Mouse (Mus musculus) heart, embryonic 16.5 days (tissue): ENCODE measurements around the gene Cox6a1. TPM values are rescaled to one million over a fixed set of nuclear protein-coding genes. Genes with fewer than 3 reads are reported as not detected.
A peak's percentile ranks its signal among the peaks of the same experiment; 100 is the strongest.

Experiments
- ATAC-seq: fragments of 200-750 bp; cut with Nextera tagmentation; replicated peaks from 2 replicates; pipeline ENCODE4 v1.8.0; 2017; ENCODE audit warnings: moderate number of reproducible peaks; ENCODE audit not compliant: insufficient read depth, low FRiP score; ENCODE audit errors: extremely low read depth
- H3K27ac ChIP-seq: fragments of 300-500 bp; sonication (generic); 2 replicates; pipeline ENCODE4 v1.5.1; 2014; ENCODE audit warnings: mild to moderate bottlenecking, low read length, control low read depth, moderate library complexity
- H3K27me3 ChIP-seq: fragments of 300-500 bp; sonication (generic); 2 replicates; pipeline ENCODE4 v1.6.1; 2014; ENCODE audit warnings: low read length, mixed read lengths; ENCODE audit not compliant: control insufficient read depth, insufficient read depth
- H3K36me3 ChIP-seq: fragments of 300-500 bp; sonication (generic); 2 replicates; pipeline ENCODE4 v1.6.1; 2014; ENCODE audit not compliant: control insufficient read depth, insufficient read depth
- H3K4me1 ChIP-seq: fragments of 300-500 bp; sonication (generic); 2 replicates; pipeline ENCODE4 v1.6.1; 2014; ENCODE audit warnings: low read length, mixed read lengths; ENCODE audit not compliant: control insufficient read depth, insufficient read depth
- H3K4me2 ChIP-seq: fragments of 300-500 bp; sonication (generic); 2 replicates; pipeline ENCODE4 v1.6.1; 2014; ENCODE audit warnings: low read depth, mild to moderate bottlenecking, control low read depth, low read length
- H3K4me3 ChIP-seq: fragments of 300-500 bp; sonication (generic); 2 replicates; pipeline ENCODE4 v1.5.1; 2014; ENCODE audit warnings: mild to moderate bottlenecking, control low read depth, low read length
- H3K9ac ChIP-seq: fragments of 300-500 bp; sonication (generic); 2 replicates; pipeline ENCODE4 v1.6.1; 2014; ENCODE audit warnings: low read length, control low read depth
- H3K9me3 ChIP-seq: fragments of 300-500 bp; sonication (generic); replicated peaks from 2 replicates; pipeline ENCODE4 v1.6.1; 2016; ENCODE audit warnings: low read length; ENCODE audit not compliant: control insufficient read depth
- WGBS: fragments of 180-500 bp; shearing (Covaris S2); extraction: QIAGEN DNeasy Blood & Tissue Kit; methylation state at CpG from one replicate; pipeline ENCODE4 v1.1.7; 2014; 5-methylcytosine and 5-hydroxymethylcytosine counted together
- polyA plus RNA-seq: library from polyadenylated mRNA; unstranded; fragments of >200 nt; fragmentation: Nextera tagmentation; extraction: Ambion mirVana; gene quantifications from 2 replicates; pipeline ENCODE4 v1.2.1, GENCODE M21; 2015

The Cox6a1 gene
- polyA plus RNA-seq, 1 experiment from 2014 or later, result 1,358 TPM

DNA sequence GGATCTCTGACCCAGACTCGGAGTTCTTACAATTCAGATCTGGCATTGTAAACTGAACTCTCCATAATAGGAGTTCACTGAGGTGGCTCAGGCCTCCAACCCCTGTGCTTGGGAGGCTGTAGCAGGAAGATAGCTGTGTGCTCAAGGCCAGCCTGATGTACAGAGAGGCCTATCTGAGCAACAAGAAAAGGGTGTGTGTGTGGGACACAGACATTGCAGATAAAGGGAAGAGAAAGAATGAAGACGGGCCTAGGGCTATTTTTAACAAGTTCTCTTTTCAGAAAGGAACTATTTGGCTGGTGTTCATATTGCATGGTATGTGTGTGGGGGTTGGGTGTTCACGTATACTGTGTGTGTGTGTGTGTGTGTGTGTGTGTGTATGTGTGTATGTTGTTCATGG is 15.2 kb downstream of the Cox6a1 start:
- ATAC-seq, result peak; percentile 35
- Histone ChIP-seq H3K4me3 (no peak overlapping the region), H3K27me3 (no peaks in the 10 kb centered on the region), H3K27ac (peak overlapping the region; percentile 65), H3K4me1 (peaks cover 29% of the 10 kb centered on the region), H3K36me3 (peaks cover 37% of the 10 kb centered on the region), H3K4me2 (no peak overlapping the region), H3K9ac (no peak overlapping the region), H3K9me3 (no peaks in the 10 kb centered on the region)
- 47% methylated on average over 3 of the region's 3 CpGs for WGBS

DNA sequence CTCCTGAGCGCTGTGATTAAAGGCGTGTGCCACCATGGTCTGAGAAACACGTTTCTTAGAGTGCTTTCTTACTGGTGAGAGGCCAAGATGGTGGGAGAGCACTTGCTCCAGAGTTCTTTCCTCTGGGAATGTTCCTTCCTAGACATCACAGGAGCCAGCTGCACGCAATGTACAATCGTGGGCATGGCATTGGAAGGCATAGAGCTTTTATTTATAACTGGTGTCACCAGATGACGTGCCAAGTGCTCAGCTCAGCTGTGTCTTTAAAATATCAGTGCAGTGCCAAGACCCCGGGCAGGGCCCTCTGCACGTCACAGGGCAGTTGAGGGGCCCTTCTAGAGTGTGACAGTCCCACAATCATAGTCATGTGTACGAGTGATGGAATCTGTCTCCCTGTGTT is 17.8 kb downstream of the Cox6a1 start:
- 60% methylated on average over 9 of the region's 9 CpGs for WGBS
- Histone ChIP-seq H3K4me1 (peaks cover 38% of the 10 kb centered on the region), H3K27me3 (no peaks in the 10 kb centered on the region), H3K36me3 (peaks cover 37% of the 10 kb centered on the region), H3K27ac (peak overlapping the region; percentile 86), H3K9ac (0 out of 2 replicates have a peak overlapping the region, but pooled peaks have one; percentile 1), H3K4me2 (no peak overlapping the region), H3K4me3 (no peak overlapping the region), H3K9me3 (no peaks in the 10 kb centered on the region)
- 0 out of 2 replicates have a peak, but pooled peaks have one; percentile 28 for ATAC-seq

DNA sequence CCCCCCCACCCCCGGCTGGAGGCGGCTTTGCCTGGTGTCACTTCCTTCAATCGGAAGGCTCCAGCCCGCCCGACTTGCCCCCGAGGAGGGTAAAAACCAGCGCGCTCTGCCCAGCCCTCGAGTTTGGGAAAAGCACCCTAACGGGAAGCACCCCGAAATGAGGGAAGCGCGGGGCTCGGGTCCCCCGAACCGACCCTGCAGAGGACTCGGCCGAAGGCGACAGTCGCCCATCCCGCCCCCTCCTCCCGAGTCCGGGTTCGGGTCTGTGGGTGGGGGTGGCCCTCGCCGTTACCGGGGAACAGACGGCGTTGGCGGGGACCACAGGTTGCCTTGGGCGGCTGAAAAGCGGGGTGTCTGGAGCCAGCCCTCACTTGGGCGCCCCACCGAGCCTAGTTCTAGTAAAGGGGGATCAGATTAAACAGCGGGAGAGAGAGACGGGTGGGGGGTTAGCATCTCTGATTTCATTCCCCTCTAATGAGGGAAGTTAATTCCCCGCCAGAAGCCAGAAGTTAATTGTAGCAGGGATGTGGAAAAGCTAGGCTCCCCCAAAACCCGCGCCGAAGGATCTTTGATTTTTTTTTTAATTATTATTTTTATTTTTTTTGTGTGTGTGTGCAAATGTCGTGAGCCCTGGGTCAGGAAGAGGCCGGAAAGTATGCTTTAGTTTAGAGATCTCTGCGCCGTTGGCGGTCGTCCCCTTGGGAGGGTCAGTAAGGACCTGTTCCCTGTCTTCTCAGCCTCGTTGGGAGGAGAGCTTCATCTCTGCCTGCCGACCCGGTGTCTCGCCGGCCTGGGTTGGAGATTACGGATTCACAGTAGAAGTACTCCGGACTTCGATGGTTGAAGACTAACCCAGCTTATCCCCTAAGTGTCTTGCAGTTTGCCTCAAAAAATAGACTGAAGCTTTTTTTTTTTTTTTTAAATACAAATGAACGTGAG is 20.9 kb downstream of the Cox6a1 start:
- Histone ChIP-seq H3K4me3 (peak overlapping the region; percentile 96), H3K4me1 (peaks cover 36% of the 10 kb centered on the region), H3K27me3 (no peaks in the 10 kb centered on the region), H3K36me3 (peaks cover 17% of the 10 kb centered on the region), H3K9me3 (no peaks in the 10 kb centered on the region), H3K9ac (peak overlapping the region; percentile 97), H3K27ac (peak overlapping the region; percentile 65), H3K4me2 (peak overlapping the region; percentile 83)
- no peak; the same call in 1 of the 2 replicates for ATAC-seq
- WGBS, result under 1% methylated on average over 52 of the region's 55 CpGs

DNA sequence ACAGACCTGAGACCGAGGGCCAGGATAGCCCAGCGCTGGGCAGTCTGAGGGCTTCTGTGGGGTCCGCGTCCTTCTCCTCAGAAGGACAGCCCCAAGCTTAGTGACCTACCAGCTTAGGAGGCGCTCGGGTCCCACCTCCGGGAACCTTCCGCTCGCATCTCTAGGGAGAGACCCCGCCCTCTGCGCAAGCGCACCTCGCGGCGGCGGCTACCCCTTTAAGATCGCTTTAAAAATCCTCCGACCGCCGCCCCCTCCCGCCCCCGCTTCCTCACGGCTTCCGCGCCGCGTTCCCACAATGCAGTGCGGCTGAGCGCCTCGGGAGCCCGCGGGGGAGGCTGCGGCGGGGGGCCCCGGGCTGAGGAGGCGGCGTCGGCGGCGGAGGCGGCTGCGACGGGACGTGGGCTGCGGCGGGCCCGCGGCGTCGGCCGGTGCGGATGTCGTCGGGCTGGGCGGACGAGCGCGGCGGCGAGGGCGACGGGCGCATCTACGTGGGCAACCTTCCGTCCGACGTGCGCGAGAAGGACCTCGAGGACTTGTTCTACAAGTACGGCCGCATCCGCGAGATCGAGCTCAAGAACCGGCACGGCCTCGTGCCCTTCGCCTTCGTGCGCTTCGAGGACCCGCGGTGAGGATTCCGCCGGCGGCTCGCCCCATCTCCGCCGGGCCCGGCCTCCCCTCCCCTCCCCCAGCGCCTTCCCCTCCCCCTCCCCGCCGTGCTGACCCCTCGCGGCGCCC is 21.7 kb downstream of the Cox6a1 start, which contains the start of gene Srsf9:
Gene Srsf9 (plus strand): TSS at position 303 of the 735 bp plus-strand sequence.
- Histone ChIP-seq H3K27me3 (no peaks in the 10 kb centered on the region), H3K4me1 (peaks cover 36% of the 10 kb centered on the region), H3K9ac (peak within 1 kb of the TSS; percentile 97), H3K4me2 (peak within 1 kb of the TSS; percentile 83), H3K4me3 (peak within 1 kb of the TSS; percentile 96), H3K9me3 (no peaks in the 10 kb centered on the region), H3K27ac (peak within 1 kb of the TSS; percentile 65), H3K36me3 (peaks cover 10% of the 10 kb centered on the region)
- 0% methylated on average over 75 of the region's 97 CpGs for WGBS
- peak; percentile 91 for ATAC-seq

DNA sequence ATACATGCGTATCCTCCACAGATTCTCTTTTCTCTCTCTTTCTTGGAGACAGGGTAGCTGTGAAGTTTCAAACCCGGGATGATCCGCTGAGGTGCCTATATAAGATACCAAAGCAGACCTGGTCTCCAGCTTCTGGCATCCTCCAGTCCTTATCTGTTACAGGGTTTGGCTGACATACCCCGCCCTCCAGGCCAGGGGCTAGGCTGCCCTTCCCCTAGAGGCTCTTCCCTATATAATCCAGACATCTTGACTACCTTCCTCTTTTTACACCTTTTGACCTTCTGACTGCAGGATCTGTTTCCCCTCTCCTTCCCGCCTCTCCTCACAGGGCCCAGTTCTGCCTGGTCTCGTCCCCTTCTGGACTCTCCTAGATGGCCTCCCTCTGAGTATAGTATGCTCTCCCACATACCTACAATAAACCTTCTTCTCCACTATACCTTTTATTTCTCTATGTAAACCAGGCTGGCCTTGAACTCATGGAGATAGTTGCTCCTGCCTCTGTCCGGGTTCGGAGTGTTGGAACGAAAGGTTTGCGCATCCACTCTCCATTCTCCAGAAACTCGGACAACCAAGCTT is 22.4 kb downstream of the Cox6a1 start:
- H3K36me3 ChIP-seq, result peaks cover 3% of the 10 kb centered on the region; the same call in 1 of the 2 replicates
- H3K4me1 ChIP-seq, result peaks cover 33% of the 10 kb centered on the region
- peak overlapping the region; percentile 66 for H3K4me2 ChIP-seq
- H3K9ac ChIP-seq, result peak overlapping the region; percentile 97
- H3K4me3 ChIP-seq, result peak overlapping the region; percentile 96
- no peaks in the 10 kb centered on the region for H3K27me3 ChIP-seq
- H3K27ac ChIP-seq, result peak overlapping the region; percentile 65
- peak; percentile 2 for ATAC-seq
- 12% methylated on average over 11 of the region's 11 CpGs for WGBS
- no peaks in the 10 kb centered on the region for H3K9me3 ChIP-seq

DNA sequence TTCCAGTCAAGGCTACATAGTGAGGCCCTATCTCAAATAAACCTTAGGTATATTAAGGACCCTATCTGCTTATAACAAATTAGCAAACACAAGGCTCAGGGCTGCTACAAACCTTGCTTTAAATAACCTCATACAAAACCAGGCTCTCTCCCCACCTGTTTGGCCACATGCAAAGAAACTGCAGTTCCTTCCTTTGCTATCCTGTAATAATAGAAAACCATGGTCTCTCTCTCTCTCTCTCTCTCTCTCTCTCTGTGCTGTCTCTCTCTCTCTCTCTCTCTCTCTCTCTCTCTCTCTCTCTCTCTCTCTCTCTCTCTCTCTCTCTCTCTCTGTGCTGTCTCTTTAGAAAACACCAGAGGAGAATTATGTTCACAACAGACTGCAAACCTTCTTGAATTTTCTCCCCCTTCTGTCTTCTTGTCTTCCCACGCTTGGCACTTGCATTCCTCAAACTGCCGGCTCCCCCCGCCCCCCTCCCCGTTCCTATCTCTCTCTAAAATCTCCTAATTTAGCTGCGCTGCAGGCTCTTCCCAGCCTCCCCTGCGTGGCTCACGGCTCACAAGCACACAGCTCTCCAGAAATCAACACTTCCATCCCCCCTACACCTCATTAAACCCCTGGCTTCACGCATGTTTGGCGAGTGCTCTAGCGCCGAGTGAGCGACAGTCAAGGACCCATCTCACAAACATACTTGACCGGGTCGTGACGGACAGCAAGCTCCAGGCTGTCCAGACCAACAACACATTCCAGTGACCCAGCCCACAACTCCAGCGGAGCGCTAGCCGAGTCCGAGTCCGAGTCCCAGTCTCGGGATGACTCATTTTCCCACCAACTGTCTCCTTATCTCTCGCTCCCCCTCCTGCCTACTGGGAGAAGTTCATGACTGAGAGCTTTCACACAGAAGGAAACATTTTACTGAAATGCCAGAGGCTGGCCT is 29.5 kb downstream of the Cox6a1 start:
- peak overlapping the region; percentile 70 for H3K27ac ChIP-seq
- WGBS, result 1% methylated on average over 22 of the region's 22 CpGs
- H3K4me2 ChIP-seq, result peak overlapping the region; percentile 80
- H3K36me3 ChIP-seq, result no peaks in the 10 kb centered on the region
- peak overlapping the region; percentile 53 for H3K4me3 ChIP-seq
- H3K27me3 ChIP-seq, result no peaks in the 10 kb centered on the region
- ATAC-seq, result peak; percentile 83
- H3K4me1 ChIP-seq, result peaks cover 24% of the 10 kb centered on the region
- H3K9ac ChIP-seq, result peak overlapping the region; percentile 67
- H3K9me3 ChIP-seq, result no peaks in the 10 kb centered on the region

DNA sequence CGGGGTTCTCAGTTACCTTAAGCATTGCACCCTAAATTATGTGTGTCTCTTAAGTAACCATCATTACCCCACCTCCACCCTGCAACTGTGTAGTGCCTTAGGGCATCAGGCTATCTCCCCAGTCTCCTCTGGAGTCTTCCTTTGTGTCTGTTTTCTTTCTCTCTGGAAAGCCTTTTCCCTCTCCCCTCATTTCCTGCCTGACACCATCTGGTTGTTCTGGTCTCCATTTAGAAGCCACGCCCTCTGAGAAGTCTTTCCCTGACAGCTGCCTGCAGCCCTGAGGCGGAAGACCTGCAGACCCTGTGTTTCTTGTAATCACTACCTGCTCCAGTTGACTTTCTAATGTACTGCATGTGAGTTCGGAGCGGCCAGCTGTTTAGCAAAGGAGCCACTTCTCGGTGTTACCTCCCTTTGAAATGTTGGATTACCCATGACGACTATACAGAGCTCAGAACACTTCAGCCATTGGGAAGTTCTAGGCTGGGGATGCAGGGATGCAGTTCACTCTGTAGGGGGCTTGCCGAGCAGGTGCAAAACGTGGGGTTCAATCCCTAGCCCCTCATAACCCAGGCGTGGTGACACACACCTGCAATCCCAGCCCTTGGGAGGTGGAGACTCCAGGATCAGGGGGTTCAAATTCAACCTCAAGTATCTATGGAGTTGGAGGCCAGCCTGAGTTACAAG is 31.0 kb downstream of the Cox6a1 start:
- ATAC-seq, result no peak
- H3K27ac ChIP-seq, result peak overlapping the region; percentile 14; the same call in 1 of the 2 replicates
- no peak overlapping the region for H3K4me3 ChIP-seq
- H3K27me3 ChIP-seq, result no peaks in the 10 kb centered on the region
- peaks cover 30% of the 10 kb centered on the region for H3K4me1 ChIP-seq
- peak overlapping the region; percentile 32 for H3K4me2 ChIP-seq
- peak overlapping the region; percentile 28; the same call in 1 of the 2 replicates for H3K9ac ChIP-seq
- H3K36me3 ChIP-seq, result no peaks in the 10 kb centered on the region
- H3K9me3 ChIP-seq, result no peaks in the 10 kb centered on the region
- WGBS, result 15% methylated on average over 10 of the region's 10 CpGs
